Mouse (Mus musculus): ENCODE measurements around the gene Vmo1.

- TF ChIP-seq CTCF (IDR thresholded peaks at IDR 0.05; ENCODE audit: control insufficient read depth, insufficient read depth, insufficient replicate concordance, low read depth, low read length), result no peak
- no peak for TF ChIP-seq POLR2A (IDR thresholded peaks at IDR 0.05; ENCODE audit: control insufficient read depth, low read depth, low read length)
These were observed 10.4 kb upstream of the Vmo1 start for GRCm38 (mm10) chr11:70524782-70525181.

Measured in testis, adult 2 months (tissue).